Mouse (Mus musculus): Measurements from ENCODE around the gene Rpl26. TPM values are rescaled to one million over a fixed set of nuclear protein-coding genes. Genes with fewer than 3 reads are reported as not detected.

Gene Rpl26
- 1,839 and 1,926 TPM in 2 replicates for polyA plus RNA-seq (2012; rRNA removed)

DNA sequence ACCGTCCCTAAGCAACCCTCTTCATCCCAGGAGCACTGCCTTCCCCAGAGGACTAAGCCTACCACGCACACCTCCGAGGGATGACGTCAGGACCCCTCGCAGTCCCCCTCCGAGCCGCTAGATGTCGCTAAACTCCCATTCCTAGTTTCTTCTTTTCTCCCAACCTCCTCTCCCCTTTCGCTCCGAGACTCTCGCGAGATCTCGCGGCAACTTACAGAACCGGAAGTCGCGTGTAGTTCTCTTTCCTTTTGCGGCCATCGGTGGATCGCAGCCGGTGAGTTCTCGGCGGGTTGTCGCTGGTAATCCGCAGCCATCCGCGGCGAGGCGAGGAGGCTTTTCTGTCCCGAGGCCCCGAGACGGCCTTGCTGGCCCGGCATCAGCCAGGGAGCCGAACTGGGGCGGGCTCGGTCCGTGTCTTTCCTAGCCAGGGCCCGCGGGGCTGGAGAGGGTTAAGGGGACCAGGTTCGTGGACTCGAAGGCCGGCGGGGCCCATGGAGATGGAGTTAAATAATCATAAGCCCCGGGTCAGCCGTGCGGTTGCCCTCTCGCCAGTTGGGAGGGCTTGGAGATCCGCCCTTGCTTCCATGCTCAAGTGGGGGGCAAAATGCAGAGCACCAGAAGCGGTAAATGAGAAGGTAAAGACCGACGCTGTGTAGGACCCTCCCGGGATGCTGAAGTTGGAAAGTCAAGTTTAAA lies at the start of gene Rpl26:
Rpl26 (plus strand) TSS at position 233 of the 696 bp plus-strand sequence.
- peak; percentile 92 for TF ChIP-seq CTCF (IDR thresholded peaks at IDR 0.05; ENCODE audit: extremely low read depth, insufficient read depth, low read length)
- TF ChIP-seq POLR2A (IDR thresholded peaks at IDR 0.05; ENCODE audit: extremely low read depth, insufficient read depth, low read length) = peak; percentile 91
- Histone ChIP-seq H3K4me3 (ENCODE audit: insufficient read depth, low read length) (peak within 1 kb of the TSS; percentile 66), H3K27ac (ENCODE audit: insufficient read depth, low read length) (no peak within 1 kb of the TSS), H3K4me1 (ENCODE audit: control insufficient read depth, insufficient read depth, low read length) (no peaks in the 10 kb centered on the region)

DNA sequence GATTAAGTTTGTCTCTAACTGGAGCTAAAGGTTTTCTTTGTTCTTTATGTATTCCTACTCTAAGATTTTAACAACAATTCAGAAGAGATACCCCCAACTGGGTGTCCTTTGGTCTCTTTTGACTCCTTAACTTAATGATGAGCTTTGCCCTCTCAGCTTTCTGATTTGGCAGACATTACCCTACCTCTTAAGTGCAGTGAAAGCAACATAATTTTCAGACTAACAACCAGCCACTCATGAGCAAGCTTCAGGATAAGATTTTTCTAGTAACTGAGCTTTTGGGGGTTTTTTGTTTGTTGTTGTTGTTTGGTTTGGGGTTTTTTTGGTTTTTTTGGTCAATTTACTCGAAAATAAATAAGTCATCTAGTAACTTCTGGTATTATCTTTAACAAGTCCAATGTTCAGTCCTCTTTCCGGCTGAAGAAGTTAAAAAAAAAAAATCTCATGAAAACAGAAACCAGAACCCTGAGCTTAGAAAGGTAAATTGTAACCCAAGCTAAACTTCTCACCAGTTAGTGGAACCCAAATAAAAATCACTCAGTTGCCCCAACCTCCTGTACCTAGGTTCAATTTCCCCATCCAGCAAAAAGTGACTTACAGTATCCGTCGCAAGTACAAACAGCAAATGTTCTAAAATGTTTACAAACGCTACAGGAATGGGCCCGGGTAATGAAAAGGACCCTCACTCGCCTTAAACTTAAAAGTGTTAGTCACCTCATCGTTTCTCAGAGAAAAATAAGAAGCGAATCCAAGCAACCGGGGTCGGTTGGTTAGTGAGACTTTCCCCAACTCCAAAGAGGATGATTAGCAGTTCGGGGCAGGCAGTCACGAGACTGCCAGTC lies 49.5 kb upstream of the Rpl26 start:
- peaks cover 13% of the 10 kb centered on the region for H3K4me1 ChIP-seq (ENCODE audit: control insufficient read depth, insufficient read depth, low read length)
- peak overlapping the region; percentile 49 for H3K4me3 ChIP-seq (ENCODE audit: insufficient read depth, low read length)
- no peak for TF ChIP-seq CTCF (IDR thresholded peaks at IDR 0.05; ENCODE audit: extremely low read depth, insufficient read depth, low read length)
- TF ChIP-seq POLR2A (IDR thresholded peaks at IDR 0.05; ENCODE audit: extremely low read depth, insufficient read depth, low read length) = no peak
- peak overlapping the region; percentile 66; the same call in 1 of the 2 replicates for H3K27ac ChIP-seq (ENCODE audit: insufficient read depth, low read length)

DNA sequence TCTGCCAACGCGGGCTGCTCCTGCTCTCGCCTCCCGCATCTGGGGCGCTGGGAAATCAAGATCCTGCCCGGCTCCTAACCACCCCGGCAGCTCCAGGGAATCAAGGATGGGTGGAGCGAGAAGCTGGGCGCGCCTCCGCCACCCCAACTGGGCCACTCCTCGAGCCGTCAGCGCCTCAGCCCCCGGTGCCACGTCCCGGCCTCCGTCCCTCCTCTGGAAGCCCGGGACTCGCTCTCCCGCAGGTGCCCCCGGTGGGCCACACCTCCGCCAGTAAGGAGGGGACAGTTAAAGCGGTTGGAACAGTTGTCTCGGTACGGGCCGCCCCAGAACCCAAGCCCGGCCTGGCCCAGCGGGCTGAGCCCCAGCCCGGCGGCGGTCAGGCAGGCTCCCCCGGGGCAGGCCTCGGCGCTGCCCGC lies 48.9 kb upstream of the Rpl26 start:
- TF ChIP-seq POLR2A (IDR thresholded peaks at IDR 0.05; ENCODE audit: extremely low read depth, insufficient read depth, low read length) (no peak), CTCF (IDR thresholded peaks at IDR 0.05; ENCODE audit: extremely low read depth, insufficient read depth, low read length) (no peak)

DNA sequence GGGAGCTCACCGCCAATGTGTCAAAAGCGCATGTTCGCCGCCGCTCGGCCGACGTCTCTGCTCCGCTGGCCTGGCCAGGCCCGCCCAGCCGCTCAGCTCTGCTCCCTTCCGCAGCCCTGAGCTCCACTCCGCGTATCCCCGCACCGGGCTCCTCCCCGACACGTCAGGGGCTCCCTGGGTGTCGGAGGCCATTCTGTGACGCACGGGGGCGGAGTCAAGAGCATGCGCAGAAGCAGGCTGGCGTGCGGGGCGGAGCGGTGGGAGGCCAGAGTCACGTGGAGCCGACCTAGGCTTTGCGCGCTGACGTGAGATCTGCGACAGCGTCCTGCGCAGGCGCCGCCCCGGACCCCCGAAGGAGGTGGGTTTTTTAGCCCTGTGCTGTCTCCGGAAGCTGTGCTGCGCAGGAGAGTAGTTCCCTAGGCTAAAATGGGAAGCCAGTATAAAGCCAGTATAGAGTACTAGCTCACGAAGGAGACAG lies 48.4 kb upstream of the Rpl26 start:
- Histone ChIP-seq H3K27ac (ENCODE audit: insufficient read depth, low read length) (peak overlapping the region; percentile 66), H3K4me1 (ENCODE audit: control insufficient read depth, insufficient read depth, low read length) (peaks cover 13% of the 10 kb centered on the region), H3K4me3 (ENCODE audit: insufficient read depth, low read length) (peak overlapping the region; percentile 49)
- TF ChIP-seq POLR2A (IDR thresholded peaks at IDR 0.05; ENCODE audit: extremely low read depth, insufficient read depth, low read length) (peak; percentile 84), CTCF (IDR thresholded peaks at IDR 0.05; ENCODE audit: extremely low read depth, insufficient read depth, low read length) (no peak)

More for the DNA sequence above, 48.9 kb upstream of the Rpl26 start:
- Histone ChIP-seq H3K4me3 (ENCODE audit: insufficient read depth, low read length) (peak overlapping the region; percentile 49), H3K4me1 (ENCODE audit: control insufficient read depth, insufficient read depth, low read length) (peaks cover 13% of the 10 kb centered on the region), H3K27ac (ENCODE audit: insufficient read depth, low read length) (peak overlapping the region; percentile 66)

DNA sequence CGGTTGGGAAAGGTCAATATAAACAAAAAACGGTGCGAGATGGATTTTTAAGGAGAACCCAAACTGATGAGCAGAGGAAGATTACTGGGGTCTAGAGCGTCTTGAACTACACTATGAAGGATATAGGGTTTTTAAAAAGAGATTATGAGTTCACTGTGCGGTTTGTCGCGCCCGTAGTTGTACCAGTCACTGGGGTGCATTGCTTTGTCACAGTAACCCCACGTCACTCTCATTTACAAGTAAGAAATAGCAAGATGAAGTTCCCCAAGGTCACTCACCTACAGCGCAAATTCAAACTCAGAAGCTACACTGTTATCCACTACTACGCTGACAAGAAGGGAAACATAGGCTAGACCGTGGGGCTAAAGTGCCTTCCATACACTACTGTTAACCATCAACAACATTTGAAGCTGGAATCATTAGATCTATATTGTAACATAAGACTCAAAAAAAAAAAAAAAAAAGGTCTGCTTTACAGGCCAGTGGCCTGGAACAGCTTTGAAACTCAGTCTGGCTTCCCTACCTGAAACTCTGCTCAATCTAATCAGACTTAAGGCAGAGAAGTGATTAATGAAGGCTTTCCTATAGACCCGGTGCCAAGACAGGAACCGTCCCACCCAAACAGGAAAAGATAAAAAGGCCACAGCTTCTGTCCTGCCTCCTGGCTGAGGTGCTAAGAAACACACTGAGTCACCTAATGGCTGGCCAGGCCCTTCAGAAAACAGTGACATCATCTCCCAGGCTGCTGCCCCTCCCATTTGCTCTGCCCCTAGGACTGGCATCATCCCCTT lies 47.6 kb upstream of the Rpl26 start:
- TF ChIP-seq CTCF (IDR thresholded peaks at IDR 0.05; ENCODE audit: extremely low read depth, insufficient read depth, low read length) (no peak), POLR2A (IDR thresholded peaks at IDR 0.05; ENCODE audit: extremely low read depth, insufficient read depth, low read length) (no peak)
- Histone ChIP-seq H3K27ac (ENCODE audit: insufficient read depth, low read length) (peak overlapping the region; percentile 20; the same call in 1 of the 2 replicates), H3K4me1 (ENCODE audit: control insufficient read depth, insufficient read depth, low read length) (peaks cover 13% of the 10 kb centered on the region), H3K4me3 (ENCODE audit: insufficient read depth, low read length) (peak overlapping the region; percentile 49)

DNA sequence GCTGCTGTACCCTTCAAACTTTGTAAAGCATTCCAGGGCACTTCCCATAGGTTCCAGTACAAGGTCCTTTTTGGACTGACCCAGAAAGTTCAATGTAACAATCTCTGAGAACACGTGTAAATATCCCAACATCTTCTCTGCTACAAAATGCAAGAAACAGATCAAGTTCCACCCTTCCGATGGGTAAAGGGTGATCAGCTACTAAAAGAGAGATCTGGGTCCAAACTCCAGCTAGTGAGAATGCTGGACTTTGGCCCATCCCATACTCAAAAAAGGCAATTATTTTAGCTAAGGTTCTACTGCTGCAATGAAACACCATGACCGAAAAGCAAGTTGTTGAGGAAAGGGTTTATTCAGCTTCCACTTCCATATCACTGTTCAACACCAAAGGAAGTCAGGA lies 46.8 kb upstream of the Rpl26 start:
- no peak overlapping the region for H3K4me3 ChIP-seq (ENCODE audit: insufficient read depth, low read length)
- no peak overlapping the region for H3K27ac ChIP-seq (ENCODE audit: insufficient read depth, low read length)
- peaks cover 11% of the 10 kb centered on the region for H3K4me1 ChIP-seq (ENCODE audit: control insufficient read depth, insufficient read depth, low read length)
- TF ChIP-seq CTCF (IDR thresholded peaks at IDR 0.05; ENCODE audit: extremely low read depth, insufficient read depth, low read length) (no peak), POLR2A (IDR thresholded peaks at IDR 0.05; ENCODE audit: extremely low read depth, insufficient read depth, low read length) (no peak)

DNA sequence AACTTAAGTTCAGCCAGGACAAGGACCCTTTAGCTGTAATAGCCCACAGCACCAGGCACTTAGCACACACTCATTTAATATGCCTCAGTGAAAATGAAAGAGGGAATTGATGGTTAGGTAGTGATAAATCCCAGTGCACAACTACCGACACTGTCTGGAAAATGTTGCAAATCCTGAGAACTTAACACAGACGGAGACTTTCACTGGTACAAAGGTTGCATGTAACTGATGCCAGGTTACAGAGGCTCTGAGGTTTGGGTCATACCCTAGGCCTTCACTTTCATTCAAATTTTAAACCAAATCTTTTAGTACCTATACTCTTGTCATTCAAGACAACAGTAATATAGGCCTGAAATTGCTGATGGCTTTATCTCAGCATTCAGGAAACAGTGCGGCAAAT lies 44.1 kb upstream of the Rpl26 start:
- H3K27ac ChIP-seq (ENCODE audit: insufficient read depth, low read length) = no peak overlapping the region

DNA sequence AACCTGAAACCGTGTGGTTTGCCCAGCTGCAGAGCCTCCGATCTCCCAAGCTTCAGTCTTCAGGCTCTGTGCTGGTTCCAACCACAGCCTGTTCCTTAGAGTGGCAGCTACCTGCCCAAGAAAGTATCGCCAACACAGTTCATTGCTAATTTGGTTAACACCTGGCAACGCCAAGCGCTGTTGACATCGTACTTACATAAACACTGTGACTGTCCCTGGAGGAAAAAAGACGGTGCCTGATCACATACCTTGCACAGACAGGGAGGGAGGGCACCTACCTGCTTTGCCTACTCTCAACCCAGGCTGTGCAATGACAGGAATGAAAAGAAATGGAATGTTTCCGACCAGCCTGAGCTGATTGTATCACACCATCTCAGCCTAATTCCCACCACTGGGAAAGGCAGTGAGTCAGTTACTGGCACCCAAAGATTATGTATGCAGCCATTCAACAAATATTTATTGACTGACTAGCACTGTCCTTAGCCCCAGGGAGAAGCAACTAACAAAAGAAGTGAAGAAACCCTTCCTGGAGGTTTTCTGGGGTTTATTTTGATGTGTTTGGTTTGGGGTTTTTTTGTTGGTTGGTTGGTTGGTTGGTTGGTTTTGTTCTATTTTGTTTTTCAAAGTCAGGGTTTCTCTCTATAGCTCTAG lies 41.3 kb upstream of the Rpl26 start:
- H3K4me3 ChIP-seq (ENCODE audit: insufficient read depth, low read length) = no peak overlapping the region
- no peak for TF ChIP-seq POLR2A (IDR thresholded peaks at IDR 0.05; ENCODE audit: extremely low read depth, insufficient read depth, low read length)
- no peak for TF ChIP-seq CTCF (IDR thresholded peaks at IDR 0.05; ENCODE audit: extremely low read depth, insufficient read depth, low read length)
- no peak overlapping the region for H3K27ac ChIP-seq (ENCODE audit: insufficient read depth, low read length)

More for the DNA sequence above, 44.1 kb upstream of the Rpl26 start:
- H3K4me3 ChIP-seq (ENCODE audit: insufficient read depth, low read length) = no peak overlapping the region
- TF ChIP-seq POLR2A (IDR thresholded peaks at IDR 0.05; ENCODE audit: extremely low read depth, insufficient read depth, low read length) (no peak), CTCF (IDR thresholded peaks at IDR 0.05; ENCODE audit: extremely low read depth, insufficient read depth, low read length) (no peak)
- H3K4me1 ChIP-seq (ENCODE audit: control insufficient read depth, insufficient read depth, low read length) = peaks cover 3% of the 10 kb centered on the region

More for the DNA sequence above, 41.3 kb upstream of the Rpl26 start:
- no peaks in the 10 kb centered on the region for H3K4me1 ChIP-seq (ENCODE audit: control insufficient read depth, insufficient read depth, low read length)

Measured in cortical plate, adult 2 months (tissue).